In genomic region chr10:75261268-75261667, GRCm38 (mm10) we compare ENCODE assay signal across 27 mouse cellular contexts. TPM values are rescaled to one million over a fixed set of nuclear protein-coding genes. Genes with fewer than 3 reads are reported as not detected.
DNase-seq lines count a peak whose midpoint lies in the region; ATAC-seq lines count a peak whose summit lies in the region.
"Had no signal": no experiment of that assay in that cellular context is flagged by ENCODE, and none has a peak within 500 bp of the region (broad histone marks: within the 10 kb centered on the region; RNA-seq: fewer than 3 reads in every experiment).

No protein-coding gene starts in this region.

- DNase-seq in kidney, adult 8-10 months = peak; percentile 37 to 38
- peak; percentile 68 for DNase-seq in R1 (ENCODE audit: low read depth, low spot score)
- DNase-seq in kidney, postnatal 10 days = peak; percentile 22
- DNase-seq in cerebellum, adult 8-10 months = no peak
- DNase-seq: adrenal gland, adult 2 months; adrenal gland, postnatal 36 days; B cell, adult 2 months; cerebellum, adult 18-20 months; cerebellum, postnatal 14 days; gastrocnemius, postnatal 25 days; heart, adult 18-20 months; heart, postnatal 4 days; lung, postnatal 4 days; thymus, postnatal 4 days had no signal

- H3K4me2 ChIP-seq in kidney, embryonic 16.5 days (replicated peaks; ENCODE audit: low read depth, low read length) = no peak overlapping the region
- H3K4me2 ChIP-seq in forebrain, embryonic 12.5 days = no peak overlapping the region
- H3K4me2 ChIP-seq: heart, embryonic 11.5 days; hindbrain, embryonic 13.5 days; limb, embryonic 13.5 days; liver, embryonic 11.5 days; lung, embryonic 15.5 days; midbrain, embryonic 13.5 days had no signal

- no peaks in the 10 kb centered on the region for H3K9me3 ChIP-seq in kidney, embryonic 16.5 days (ENCODE audit: low read length)
- H3K9me3 ChIP-seq in forebrain, embryonic 12.5 days = no peaks in the 10 kb centered on the region
- H3K9me3 ChIP-seq: hindbrain, embryonic 13.5 days; limb, embryonic 13.5 days; lung, embryonic 15.5 days; megakaryocyte, embryonic 14.5 days; midbrain, embryonic 13.5 days had no signal

- H3K36me3 ChIP-seq in kidney, embryonic 16.5 days (ENCODE audit: insufficient read depth, low read length) = peaks cover 59% of the 10 kb centered on the region
- H3K36me3 ChIP-seq in forebrain, embryonic 12.5 days (replicated peaks) = peaks cover 76% of the 10 kb centered on the region

- peaks cover 19% of the 10 kb centered on the region for H3K4me1 ChIP-seq in kidney, embryonic 16.5 days (ENCODE audit: insufficient read depth, low read length)
- H3K4me1 ChIP-seq in forebrain, embryonic 12.5 days = 0 out of 2 replicates have a peak, but pooled peaks cover 2% of the 10 kb centered on the region
- H3K4me1 ChIP-seq: midbrain, embryonic 13.5 days had no signal

- ATAC-seq in kidney, embryonic 16.5 days (ENCODE audit: low FRiP score, low TSS enrichment) = no peak
- no peak for ATAC-seq in forebrain, embryonic 12.5 days (ENCODE audit: low FRiP score)
- ATAC-seq: activated CD4-positive, CD25-positive, alpha-beta regulatory T cell, adult 4 months; intestine, postnatal 0 days; midbrain, embryonic 13.5 days; Patski had no signal

- WGBS in kidney, embryonic 16.5 days = 90% methylated on average over 5 of the region's 5 CpGs
- over 99% methylated on average over 5 of the region's 5 CpGs for WGBS in forebrain, embryonic 12.5 days

- no peak overlapping the region for H3K27ac ChIP-seq in kidney, embryonic 16.5 days (ENCODE audit: low read length)
- H3K27ac ChIP-seq in forebrain, embryonic 12.5 days = no peak overlapping the region
- H3K27ac ChIP-seq: hindbrain, embryonic 13.5 days; limb, embryonic 13.5 days; lung, embryonic 15.5 days; midbrain, embryonic 13.5 days had no signal

- H3K9ac ChIP-seq in kidney, embryonic 16.5 days (replicated peaks; ENCODE audit: low read length) = no peak overlapping the region
- H3K9ac ChIP-seq in forebrain, embryonic 12.5 days = no peak overlapping the region
- H3K9ac ChIP-seq: hindbrain, embryonic 13.5 days; limb, embryonic 13.5 days; lung, embryonic 15.5 days; midbrain, embryonic 13.5 days had no signal

- no peak overlapping the region for H3K4me3 ChIP-seq in kidney, embryonic 16.5 days (ENCODE audit: low read length)
- no peak overlapping the region for H3K4me3 ChIP-seq in forebrain, embryonic 12.5 days (replicated peaks)
- H3K4me3 ChIP-seq: erythroblast, embryonic 14.5 days; hindbrain, embryonic 13.5 days; limb, embryonic 13.5 days; lung, embryonic 15.5 days; megakaryocyte, embryonic 14.5 days; midbrain, embryonic 13.5 days had no signal

- no peaks in the 10 kb centered on the region for H3K27me3 ChIP-seq in kidney, embryonic 16.5 days (ENCODE audit: insufficient read depth, low read length)
- H3K27me3 ChIP-seq in forebrain, embryonic 12.5 days = no peaks in the 10 kb centered on the region
- H3K27me3 ChIP-seq: hindbrain, embryonic 13.5 days; limb, embryonic 13.5 days; lung, embryonic 15.5 days; megakaryocyte, embryonic 14.5 days; midbrain, embryonic 13.5 days; Patski had no signal

RNA-seq across cellular contexts. Expression of gene Specc1l, which starts 49.4 kb away (rescaled TPM):
- 33.2 and 33.4 TPM in 2 replicates for polyA plus RNA-seq in kidney, embryonic 16.5 days (2015; fragmentation: Nextera tagmentation; extraction: Ambion mirVana)
- polyA plus RNA-seq in forebrain, embryonic 12.5 days (2016; fragmentation: Nextera tagmentation; extraction: Ambion mirVana) = 50.5 and 52.2 TPM in 2 replicates

RNA-seq across cellular contexts. Expression of gene Adora2a, which starts 55.4 kb away (rescaled TPM):
- polyA plus RNA-seq in kidney, embryonic 16.5 days (2015; fragmentation: Nextera tagmentation; extraction: Ambion mirVana) = 6.4 and 6.5 TPM in 2 replicates
- 3.2 and 3.6 TPM in 2 replicates for polyA plus RNA-seq in forebrain, embryonic 12.5 days (2016; fragmentation: Nextera tagmentation; extraction: Ambion mirVana)
- polyA plus RNA-seq: erythroblast, embryonic 14.5 days had no signal
